Mouse (Mus musculus): ENCODE measurements around the gene Iah1.

Gene Iah1

GRCm38 (mm10) chr12:21369087-21369410, 52.9 kb downstream of the Iah1 start:
- DNase-seq = peak; percentile 31 to 35

GRCm38 (mm10) chr12:21370035-21370611, 53.9 kb downstream of the Iah1 start:
- peak in 1 of 2 experiments; percentile 9 for DNase-seq

GRCm38 (mm10) chr12:21373100-21373819, 57.1 kb downstream of the Iah1 start, which contains the start of gene Adam17:
Gene Adam17, minus strand, starts transcription at chr12:21373632.
- peak; percentile 97 for DNase-seq

All from B cell, adult 2 months (primary cell).